Mouse (Mus musculus): ENCODE results near the gene Lair1.
"Not testable (repeated sequence)": the region's sequence is repeated elsewhere in the genome, so short reads cannot be mapped to it uniquely, and the experiment has no call there.

Gene Lair1

GRCm38 (mm10) chr7:4003996-4004395 lies 59.0 kb downstream of the Lair1 start:
- not testable (repeated sequence) for DNase-seq (ENCODE audit: low spot score)

DNA sequence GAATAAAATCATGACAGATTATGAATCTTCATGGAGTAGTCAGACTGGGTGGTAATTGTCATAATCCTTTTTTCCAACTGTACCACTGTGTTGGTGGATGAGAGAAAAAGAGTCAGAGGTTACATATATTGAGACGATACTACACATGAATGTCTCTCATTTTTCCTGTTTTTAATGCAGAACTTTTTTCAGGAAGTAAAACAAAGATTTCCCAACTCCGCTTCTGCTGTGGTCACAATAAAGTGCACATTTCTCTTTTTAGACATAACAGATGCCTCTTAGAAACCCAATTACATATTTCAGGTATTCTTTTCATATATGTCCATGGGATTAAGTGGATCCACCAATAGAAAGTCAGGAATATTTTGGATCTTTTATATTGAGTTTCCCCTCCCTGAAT lies 101.0 kb downstream of the Lair1 start:
- DNase-seq (ENCODE audit: low spot score) = no peak

- DNase-seq (ENCODE audit: low spot score) = no peak
Observed at GRCm38 (mm10) chr7:3957387-3957786, 105.6 kb downstream of the Lair1 start.

Measured in urinary bladder, postnatal 25 days (tissue).